Mouse (Mus musculus): ENCODE results near the gene Gm20855. TPM values are rescaled to one million over a fixed set of nuclear protein-coding genes. Genes with fewer than 3 reads are reported as not detected.
"Not testable (repeated sequence)": the region's sequence is repeated elsewhere in the genome, so short reads cannot be mapped to it uniquely, and the experiment has no call there.

The Gm20855 gene
- polyA plus RNA-seq (2012; rRNA removed): not detected in 2 replicates
- not detected in 2 replicates for polyA plus RNA-seq (2014; fragmentation: Nextera tagmentation; extraction: Ambion mirVana)

DNA sequence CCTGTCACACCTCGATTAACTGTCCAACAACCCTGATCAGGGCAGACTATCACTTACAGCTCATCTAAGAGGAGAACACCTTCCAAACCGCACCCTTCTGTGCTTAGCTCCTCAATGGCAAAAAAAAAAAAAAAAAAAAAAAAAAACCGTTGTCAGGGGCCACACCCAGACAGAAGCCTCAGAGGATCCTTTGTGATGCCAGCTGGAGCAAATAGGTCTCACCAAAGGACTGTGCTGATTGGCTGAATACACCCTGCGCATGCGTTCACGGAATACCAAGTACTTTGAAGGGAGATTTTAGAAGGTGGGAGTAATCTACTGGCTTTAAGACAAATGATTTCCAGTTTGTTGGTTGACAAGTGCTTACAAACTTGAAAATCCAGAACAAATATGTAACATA, at the start of gene Gm20855:
Gm20855 (minus strand) TSS at position 101 of the 400 bp plus-strand sequence.
- H3K4me1 ChIP-seq (replicated peaks; ENCODE audit: control insufficient read depth in 2 of 2, insufficient read depth in 2 of 2, low read length in 1 of 2); H3K27me3 ChIP-seq (ENCODE audit: control insufficient read depth, insufficient read depth, low read length); H3K9ac ChIP-seq (replicated peaks); H3K27ac ChIP-seq; DNase-seq (ENCODE audit: low read depth in 3 of 3, low spot score in 3 of 3); H3K4me2 ChIP-seq (ENCODE audit: low read depth); H3K9me3 ChIP-seq (ENCODE audit: control insufficient read depth, low read length); H3K4me3 ChIP-seq (ENCODE audit: insufficient read depth in 1 of 2, low read depth in 2 of 2, low read length in 2 of 2); ATAC-seq (ENCODE audit: insufficient read depth); H3K36me3 ChIP-seq (replicated peaks; ENCODE audit: control insufficient read depth, insufficient read depth, low read depth): not testable (repeated sequence)
- WGBS (ENCODE audit: insufficient replicate concordance): no CpG with 5 or more reads among the region's 6 CpGs
